Mouse (Mus musculus) adrenal gland, postnatal 0 days (tissue): ENCODE results near the gene Mrap2. TPM values are rescaled to one million over a fixed set of nuclear protein-coding genes. Genes with fewer than 3 reads are reported as not detected.

Experiments used
- polyA plus RNA-seq: library from polyadenylated mRNA; unstranded; fragments of >200 nt; fragmentation: Nextera tagmentation; extraction: Ambion mirVana; gene quantifications from 2 replicates; pipeline ENCODE4 v1.2.1, GENCODE M21; 2015

The Mrap2 gene
- 0.80 and 1.4 TPM in 2 replicates for polyA plus RNA-seq

GRCm38 (mm10) chr9:87144106-87144505 lies at the start of gene Mrap2:
Gene Mrap2 (plus strand): TSS chr9:87144306.

Other genes starting within 250 kb of the Mrap2 start
- 4.1 and 5.7 TPM in 2 replicates for gene Ripply2, start 128.8 kb upstream of the Mrap2 start, polyA plus RNA-seq
- gene Cyb5r4, start 122.3 kb upstream of the Mrap2 start, polyA plus RNA-seq, result 50.0 and 75.4 TPM in 2 replicates
- gene Cep162, start 111.2 kb downstream of the Mrap2 start, polyA plus RNA-seq, result 2.1 and 4.0 TPM in 2 replicates